Mouse (Mus musculus) MEL (cell line): ENCODE data around the gene Prl2c3.
"Not testable (repeated sequence)": the region's sequence is repeated elsewhere in the genome, so short reads cannot be mapped to it uniquely, and the experiment has no call there.

Experiments
- CTCF ChIP-seq, 3 experiments: IDR thresholded peaks in 2 of 3; conservative IDR thresholded peaks in 1 of 3; 2 replicates each; pipeline ENCODE4 v1.5.1; 2011 to 2012; ENCODE audit warnings: low read length in 3 of 3, low read depth in 2 of 3, mild to moderate bottlenecking in 2 of 3, improper control_type of control experiment in 1 of 3, inconsistent platforms in 1 of 3, mixed read lengths in 1 of 3, moderate library complexity in 1 of 3; ENCODE audit not compliant: control insufficient read depth in 1 of 3, insufficient read depth in 1 of 3, poor library complexity in 1 of 3, severe bottlenecking in 1 of 3
- EP300 ChIP-seq, 2 experiments: IDR thresholded peaks; 2 replicates each; pipeline ENCODE4 v1.6.1; 2011; ENCODE audit warnings: improper control_type of control experiment in 2 of 2, low read length in 2 of 2, low read depth in 1 of 2, mild to moderate bottlenecking in 1 of 2
- KAT2A ChIP-seq: conservative IDR thresholded peaks from 2 replicates; pipeline ENCODE4 v1.6.1; 2012; ENCODE audit warnings: low read depth, low read length, improper control_type of control experiment, inconsistent platforms
- POLR2AphosphoS2 ChIP-seq: IDR thresholded peaks from 2 replicates; pipeline ENCODE4 v1.6.1; 2011; ENCODE audit warnings: low read length, improper control_type of control experiment
- RCOR1 ChIP-seq: IDR thresholded peaks from 2 replicates; pipeline ENCODE4 v1.6.1; 2012; ENCODE audit warnings: low read depth, mild to moderate bottlenecking, inconsistent platforms, low read length, improper control_type of control experiment

DNA sequence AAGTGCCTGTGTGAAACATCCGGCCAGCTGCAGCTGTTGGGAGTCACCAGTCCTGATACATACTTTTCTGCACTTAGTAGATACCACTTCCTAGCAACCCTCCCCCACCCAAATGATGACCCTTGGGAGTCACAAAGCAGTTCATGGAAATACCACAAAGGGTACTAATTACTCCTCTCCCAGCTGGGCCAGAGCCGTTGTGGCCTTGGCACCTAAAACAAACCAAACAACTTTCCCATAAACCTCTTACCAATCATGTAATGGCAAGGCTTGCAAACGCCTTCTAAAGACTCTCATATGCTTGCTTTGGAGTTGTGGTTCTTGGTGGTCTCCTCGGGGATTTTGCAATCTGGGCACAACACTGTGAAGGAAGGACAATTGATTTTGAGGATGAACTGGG lies 6.6 kb upstream of the Prl2c3 start:
- not testable (repeated sequence) for TF ChIP-seq CTCF (IDR thresholded peaks at IDR 0.05 in 2 of 3, conservative IDR thresholded peaks at IDR 0.05 in 1 of 3; ENCODE audit: control insufficient read depth in 1 of 3, insufficient read depth in 1 of 3, low read depth in 2 of 3, low read length in 3 of 3, poor library complexity in 1 of 3, severe bottlenecking in 1 of 3); EP300 (IDR thresholded peaks at IDR 0.05; ENCODE audit: low read depth in 1 of 2, low read length in 2 of 2); RCOR1; POLR2AphosphoS2; KAT2A
